Mouse (Mus musculus): ENCODE results near the gene Mrvi1. TPM values are rescaled to one million over a fixed set of nuclear protein-coding genes. Genes with fewer than 3 reads are reported as not detected.

Mrvi1 gene
- 10 to 100 TPM; 16.5 to 18.7 TPM for total RNA-seq (2021)
- 14.8 and 18.1 TPM in 2 replicates for polyA plus RNA-seq (2012; rRNA removed)
- long read RNA-seq, full-length matches to known transcripts: 1 of 3 reads
- long read RNA-seq, partial matches to known transcripts: 0 of 3 reads
- long read RNA-seq, other reads (novel, unspliced or antisense): 2 of 3 reads

- intact Hi-C loops (cut with DNase I): loop anchor here (2.0 kb wide), 1 partner anchor 33 kb away; no protein-coding TSS in a partner anchor
- peak within 1 kb of the TSS; percentile 36 for H3K4me3 ChIP-seq
- H3K27me3 ChIP-seq (ENCODE audit: control insufficient read depth, insufficient read depth, low read length): no peaks in the 10 kb centered on the region
- no peaks in the 10 kb centered on the region for H3K79me2 ChIP-seq (replicated peaks; ENCODE audit: control insufficient read depth, insufficient read depth, low read length)
- no peaks in the 10 kb centered on the region for H3K36me3 ChIP-seq (ENCODE audit: control insufficient read depth, insufficient read depth, low read length)
- TF ChIP-seq POLR2A (IDR thresholded peaks at IDR 0.05; ENCODE audit: insufficient read depth, low read depth, low read length): no peak
- no peak for TF ChIP-seq CTCF (IDR thresholded peaks at IDR 0.05)
- no peak for TF ChIP-seq EP300 (IDR thresholded peaks at IDR 0.05; ENCODE audit: insufficient read depth, low read depth, low read length)
- whole genome bisulfite sequencing: 32% methylated on average over 7 of the region's 7 CpGs
- peak within 1 kb of the TSS; percentile 31 for H3K9ac ChIP-seq (ENCODE audit: low read depth, low read length)
- peak; percentile 71 to 76 for DNase-seq
- peak within 1 kb of the TSS; percentile 74 for H3K27ac ChIP-seq
- peaks cover 3% of the 10 kb centered on the region for H3K4me1 ChIP-seq (ENCODE audit: control insufficient read depth, insufficient read depth, low read length)
Observed at GRCm38 (mm10) chr7:110982053-110982705, at the start of gene Mrvi1. Gene Mrvi1, minus strand, starts transcription at chr7:110982461.

GRCm38 (mm10) chr7:111029046-111029553, 46.8 kb upstream of the Mrvi1 start:
- no peak for DNase-seq
- under 1% methylated on average over 29 of the region's 29 CpGs for WGBS
- Histone ChIP-seq H3K79me2 (replicated peaks; ENCODE audit: control insufficient read depth, insufficient read depth, low read length) (no peaks in the 10 kb centered on the region), H3K27ac (peak overlapping the region; percentile 90), H3K27me3 (ENCODE audit: control insufficient read depth, insufficient read depth, low read length) (no peaks in the 10 kb centered on the region), H3K4me3 (peak overlapping the region; percentile 93), H3K4me1 (ENCODE audit: control insufficient read depth, insufficient read depth, low read length) (peaks cover 1% of the 10 kb centered on the region; the same call in 1 of the 2 replicates), H3K36me3 (ENCODE audit: control insufficient read depth, insufficient read depth, low read length) (peaks cover 4% of the 10 kb centered on the region), H3K9ac (ENCODE audit: low read depth, low read length) (peak overlapping the region; percentile 67)
- TF ChIP-seq POLR2A (IDR thresholded peaks at IDR 0.05; ENCODE audit: insufficient read depth, low read depth, low read length) (no peak), CTCF (IDR thresholded peaks at IDR 0.05) (no peak), EP300 (IDR thresholded peaks at IDR 0.05; ENCODE audit: insufficient read depth, low read depth, low read length) (no peak)
- intact Hi-C loops (cut with DNase I): no loop called here

- H3K27me3 ChIP-seq (ENCODE audit: control insufficient read depth, insufficient read depth, low read length): no peaks in the 10 kb centered on the region
- TF ChIP-seq EP300 (IDR thresholded peaks at IDR 0.05; ENCODE audit: insufficient read depth, low read depth, low read length): 0 out of 2 replicates have a peak, but pooled peaks have one; percentile 26
- TF ChIP-seq CTCF (IDR thresholded peaks at IDR 0.05): peak; percentile 30; the same call in 1 of the 2 replicates
- peak; percentile 94 for TF ChIP-seq POLR2A (IDR thresholded peaks at IDR 0.05; ENCODE audit: insufficient read depth, low read depth, low read length)
- peak within 1 kb of the TSS; percentile 67 for H3K9ac ChIP-seq (ENCODE audit: low read depth, low read length)
- peak within 1 kb of the TSS; percentile 93 for H3K4me3 ChIP-seq
- H3K79me2 ChIP-seq (replicated peaks; ENCODE audit: control insufficient read depth, insufficient read depth, low read length): no peaks in the 10 kb centered on the region
- intact Hi-C loops (cut with DNase I): no loop called here
- peaks cover 4% of the 10 kb centered on the region for H3K36me3 ChIP-seq (ENCODE audit: control insufficient read depth, insufficient read depth, low read length)
- WGBS: 6% methylated on average over 45 of the region's 45 CpGs
- DNase-seq: peak; percentile 95 to 96
- H3K27ac ChIP-seq: peak within 1 kb of the TSS; percentile 90
- H3K4me1 ChIP-seq (ENCODE audit: control insufficient read depth, insufficient read depth, low read length): peaks cover 1% of the 10 kb centered on the region; the same call in 1 of the 2 replicates
Observed at GRCm38 (mm10) chr7:111028281-111029045, 46.2 kb upstream of the Mrvi1 start, which contains the start of gene Ctr9. Gene Ctr9, plus strand, starts transcription at chr7:111028951.

GRCm38 (mm10) chr7:111024912-111025311, 42.7 kb upstream of the Mrvi1 start:
- Histone ChIP-seq H3K4me3 (no peak overlapping the region), H3K4me1 (ENCODE audit: control insufficient read depth, insufficient read depth, low read length) (peaks cover 1% of the 10 kb centered on the region; the same call in 1 of the 2 replicates), H3K27me3 (ENCODE audit: control insufficient read depth, insufficient read depth, low read length) (no peaks in the 10 kb centered on the region), H3K36me3 (ENCODE audit: control insufficient read depth, insufficient read depth, low read length) (peaks cover 3% of the 10 kb centered on the region), H3K27ac (no peak overlapping the region), H3K79me2 (replicated peaks; ENCODE audit: control insufficient read depth, insufficient read depth, low read length) (no peaks in the 10 kb centered on the region), H3K9ac (ENCODE audit: low read depth, low read length) (no peak overlapping the region)
- WGBS: 63% methylated on average over 4 of the region's 4 CpGs
- intact Hi-C loops (cut with DNase I): no loop called here
- no peak for DNase-seq
- TF ChIP-seq EP300 (IDR thresholded peaks at IDR 0.05; ENCODE audit: insufficient read depth, low read depth, low read length) (no peak), POLR2A (IDR thresholded peaks at IDR 0.05; ENCODE audit: insufficient read depth, low read depth, low read length) (no peak), CTCF (IDR thresholded peaks at IDR 0.05) (no peak)

- no peaks in the 10 kb centered on the region for H3K36me3 ChIP-seq (ENCODE audit: control insufficient read depth, insufficient read depth, low read length)
- intact Hi-C loops (cut with DNase I): no loop called here
- no peak for TF ChIP-seq POLR2A (IDR thresholded peaks at IDR 0.05; ENCODE audit: insufficient read depth, low read depth, low read length)
- TF ChIP-seq CTCF (IDR thresholded peaks at IDR 0.05): no peak
- no peak for TF ChIP-seq EP300 (IDR thresholded peaks at IDR 0.05; ENCODE audit: insufficient read depth, low read depth, low read length)
- no peaks in the 10 kb centered on the region for H3K27me3 ChIP-seq (ENCODE audit: control insufficient read depth, insufficient read depth, low read length)
- no peak overlapping the region for H3K27ac ChIP-seq
- WGBS: 46% methylated on average over 8 of the region's 8 CpGs
- no peak overlapping the region for H3K4me3 ChIP-seq
- no peaks in the 10 kb centered on the region for H3K79me2 ChIP-seq (replicated peaks; ENCODE audit: control insufficient read depth, insufficient read depth, low read length)
- H3K9ac ChIP-seq (ENCODE audit: low read depth, low read length): no peak overlapping the region
- DNase-seq: peak; percentile 20 to 30
- peaks cover 1% of the 10 kb centered on the region; the same call in 1 of the 2 replicates for H3K4me1 ChIP-seq (ENCODE audit: control insufficient read depth, insufficient read depth, low read length)
Observed at GRCm38 (mm10) chr7:111024068-111024594, 41.9 kb upstream of the Mrvi1 start.
